Mouse (Mus musculus) embryonic facial prominence, embryonic 13.5 days (tissue): Measurements from ENCODE around the gene Zfand5. TPM values are rescaled to one million over a fixed set of nuclear protein-coding genes. Genes with fewer than 3 reads are reported as not detected.

Source experiments
- ATAC-seq: fragments of 200-750 bp; cut with Nextera tagmentation; 2 replicates; pipeline ENCODE4 v1.8.0; 2017; ENCODE audit warnings: low read depth; ENCODE audit not compliant: insufficient number of reproducible peaks, insufficient read depth, low FRiP score, low TSS enrichment
- H3K27ac ChIP-seq: fragments of 300-500 bp; sonication (generic); 2 replicates; pipeline ENCODE4 v1.5.1; 2015; ENCODE audit warnings: moderate library complexity, mild to moderate bottlenecking, inconsistent platforms
- H3K27me3 ChIP-seq: fragments of 300-500 bp; sonication (generic); 2 replicates; pipeline ENCODE4 v1.6.1; 2015; ENCODE audit warnings: mild to moderate bottlenecking, inconsistent platforms
- H3K36me3 ChIP-seq: fragments of 300-500 bp; sonication (generic); 2 replicates; pipeline ENCODE4 v1.6.1; 2015; ENCODE audit warnings: mild to moderate bottlenecking, inconsistent platforms
- H3K4me1 ChIP-seq: fragments of 300-500 bp; sonication (generic); 2 replicates; pipeline ENCODE4 v1.6.1; 2015; ENCODE audit warnings: inconsistent platforms
- H3K4me2 ChIP-seq: fragments of 300-500 bp; sonication (generic); 2 replicates; pipeline ENCODE4 v1.6.1; 2015; ENCODE audit warnings: moderate library complexity, mild to moderate bottlenecking, inconsistent platforms
- H3K4me3 ChIP-seq: fragments of 300-500 bp; sonication (generic); 2 replicates; pipeline ENCODE4 v1.5.1; 2015; ENCODE audit warnings: mild to moderate bottlenecking, inconsistent platforms
- H3K9ac ChIP-seq: fragments of 300-500 bp; sonication (generic); 2 replicates; pipeline ENCODE4 v1.6.1; 2015; ENCODE audit warnings: mild to moderate bottlenecking, inconsistent platforms
- H3K9me3 ChIP-seq: fragments of 300-500 bp; sonication (generic); 2 replicates; pipeline ENCODE4 v1.6.1; 2016; ENCODE audit warnings: inconsistent platforms
- WGBS: fragments of 180-500 bp; shearing (Covaris S2); methylation state at CpG from one replicate; pipeline ENCODE4 v1.1.7; 2015; ENCODE audit warnings: mixed read lengths; 5-methylcytosine and 5-hydroxymethylcytosine counted together
- polyA plus RNA-seq: library from polyadenylated mRNA; unstranded; fragments of >200 nt; fragmentation: Nextera tagmentation; extraction: Ambion mirVana; gene quantifications from 2 replicates; pipeline ENCODE4 v1.2.1, GENCODE M21; 2015

The Zfand5 gene
- polyA plus RNA-seq, 1 experiment from 2014 or later = 120 TPM

DNA sequence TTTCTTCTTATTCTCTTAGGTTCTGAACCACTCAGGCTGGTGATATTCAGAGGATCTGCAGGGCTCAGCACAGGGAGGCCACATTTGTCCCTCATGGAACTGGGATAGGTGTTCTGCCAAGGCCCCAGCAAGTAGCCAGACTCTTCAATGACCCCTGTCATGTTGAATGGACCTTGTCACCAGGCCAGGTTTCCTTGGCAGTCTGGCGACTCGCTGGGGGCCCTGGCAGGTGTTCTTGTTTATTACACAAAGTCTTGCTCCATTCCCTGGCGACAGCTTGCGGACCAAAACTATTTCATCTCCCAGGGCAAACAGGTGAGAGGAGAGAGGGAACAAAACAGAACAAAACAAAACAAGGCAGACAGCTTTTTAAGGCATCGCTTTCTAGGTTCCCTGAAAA, 57.7 kb downstream of the Zfand5 start:
- H3K9ac ChIP-seq = no peak overlapping the region
- H3K27ac ChIP-seq = no peak overlapping the region
- H3K27me3 ChIP-seq = no peaks in the 10 kb centered on the region
- H3K9me3 ChIP-seq = no peaks in the 10 kb centered on the region
- ATAC-seq = no peak
- H3K4me1 ChIP-seq = no peaks in the 10 kb centered on the region
- no peak overlapping the region for H3K4me3 ChIP-seq
- H3K36me3 ChIP-seq = no peaks in the 10 kb centered on the region
- 63% methylated on average over 5 of the region's 5 CpGs for WGBS
- H3K4me2 ChIP-seq = no peak overlapping the region

DNA sequence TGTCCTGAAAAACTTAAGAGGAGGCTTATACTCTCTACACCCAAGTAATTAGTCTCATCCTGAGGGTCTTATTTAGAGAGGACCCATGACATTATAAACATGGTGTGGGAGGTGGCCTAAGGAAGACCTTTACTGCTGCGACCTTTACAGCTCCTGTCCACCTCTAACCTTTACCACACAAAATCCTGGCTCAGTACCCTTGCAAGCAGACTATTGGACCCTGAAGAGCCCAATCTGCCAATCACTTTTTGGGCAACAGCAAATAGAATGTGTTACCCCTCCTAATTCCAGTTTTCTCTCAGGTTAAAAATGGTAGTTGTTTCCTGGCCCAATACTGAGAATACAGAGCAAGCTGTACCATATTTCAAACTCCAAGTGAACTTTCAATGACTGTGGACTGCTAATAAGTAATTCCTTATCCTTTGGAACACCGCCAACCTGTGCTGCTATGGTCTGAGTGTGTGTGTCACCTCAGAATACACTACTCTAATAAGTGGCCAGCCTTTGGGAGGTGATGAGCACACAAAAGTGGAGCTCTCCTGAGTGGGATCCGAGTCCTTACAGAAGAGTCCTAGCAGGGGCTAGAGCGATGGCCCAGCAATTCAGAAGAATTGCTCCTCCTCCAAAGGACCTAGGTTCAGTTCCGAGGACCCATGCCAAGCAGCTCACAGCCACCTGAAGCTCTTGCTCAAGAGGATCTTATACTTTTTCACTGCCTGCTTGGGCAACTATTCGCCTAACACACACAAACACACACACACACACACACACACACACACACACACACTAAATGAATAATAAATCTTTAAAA, 58.4 kb downstream of the Zfand5 start:
- H3K9ac ChIP-seq = no peak overlapping the region
- no peaks in the 10 kb centered on the region for H3K27me3 ChIP-seq
- 86% methylated on average over 6 of the region's 6 CpGs for WGBS
- no peak overlapping the region for H3K4me2 ChIP-seq
- no peaks in the 10 kb centered on the region for H3K36me3 ChIP-seq
- H3K9me3 ChIP-seq = no peaks in the 10 kb centered on the region
- no peaks in the 10 kb centered on the region for H3K4me1 ChIP-seq
- no peak; the same call in 1 of the 2 replicates for ATAC-seq
- no peak overlapping the region for H3K4me3 ChIP-seq
- H3K27ac ChIP-seq = no peak overlapping the region

DNA sequence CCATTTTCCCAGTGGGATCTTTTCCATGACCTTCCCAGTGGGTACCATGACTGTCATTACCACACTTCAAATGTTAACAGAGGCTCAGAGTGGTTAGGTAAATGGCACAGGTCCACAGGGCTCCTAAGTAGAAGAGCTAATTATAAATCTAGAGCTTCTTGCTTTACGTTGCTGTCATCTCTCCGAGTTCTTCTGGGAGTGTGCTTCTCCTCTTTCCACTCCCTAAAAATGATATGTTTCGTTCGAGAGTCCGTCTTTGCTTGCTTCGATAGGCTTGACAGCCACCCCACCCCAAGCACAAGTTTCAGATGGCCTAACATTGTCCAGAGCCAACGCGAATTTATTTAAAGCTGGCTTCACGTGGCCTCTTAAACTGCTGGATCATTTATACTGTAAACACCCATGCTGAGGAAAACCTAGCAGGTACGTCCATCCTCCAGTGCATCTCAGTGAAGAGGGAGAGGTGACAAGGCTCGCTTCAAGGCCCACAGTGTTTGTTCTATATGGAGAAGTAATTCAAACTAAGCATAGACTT, 59.6 kb downstream of the Zfand5 start:
- H3K4me1 ChIP-seq = no peaks in the 10 kb centered on the region

More for the DNA sequence above, 59.6 kb downstream of the Zfand5 start:
- Histone ChIP-seq H3K27ac (no peak overlapping the region), H3K4me2 (no peak overlapping the region), H3K9me3 (no peaks in the 10 kb centered on the region), H3K27me3 (no peaks in the 10 kb centered on the region), H3K4me3 (no peak overlapping the region), H3K36me3 (no peaks in the 10 kb centered on the region), H3K9ac (no peak overlapping the region)
- ATAC-seq = no peak
- WGBS = 84% methylated on average over 11 of the region's 11 CpGs

Other genes starting within 250 kb of the Zfand5 start
- gene Gda, start 201.2 kb downstream of the Zfand5 start, polyA plus RNA-seq = 0.22 and 0.29 TPM in 2 replicates